38 mouse cellular contexts compared by ENCODE assay signal in genomic region chrX:73336740-73337139, GRCm38 (mm10). TPM values are rescaled to one million over a fixed set of nuclear protein-coding genes. Genes with fewer than 3 reads are reported as not detected.
"Had no signal": no experiment of that assay in that cellular context is flagged by ENCODE, and none has a peak within 500 bp of the region (broad histone marks: within the 10 kb centered on the region; RNA-seq: fewer than 3 reads in every experiment).

Gm45015 (minus strand) TSS chrX:73336840.

- H3K27ac ChIP-seq: left cerebral cortex, adult 2 months; limb, embryonic 10.5 days; limb, embryonic 12.5 days; limb, embryonic 13.5 days; limb, embryonic 15.5 days; liver, embryonic 12.5 days; liver, embryonic 13.5 days; liver, embryonic 14.5 days; liver, embryonic 15.5 days; lung, embryonic 15.5 days; macrophage; midbrain, embryonic 10.5 days; midbrain, embryonic 12.5 days; midbrain, embryonic 13.5 days; midbrain, embryonic 15.5 days had no signal

- H3K4me3 ChIP-seq: left cerebral cortex, adult 2 months; limb, embryonic 10.5 days; limb, embryonic 12.5 days; limb, embryonic 13.5 days; limb, embryonic 15.5 days; liver, embryonic 12.5 days; liver, embryonic 13.5 days; liver, embryonic 15.5 days; lung, embryonic 15.5 days; megakaryocyte, embryonic 14.5 days; midbrain, embryonic 10.5 days; midbrain, embryonic 12.5 days; midbrain, embryonic 13.5 days; midbrain, embryonic 15.5 days; myocyte had no signal

- H3K27me3 ChIP-seq: midbrain, embryonic 13.5 days; midbrain, embryonic 15.5 days had no signal

- DNase-seq: left cerebral cortex, postnatal 4 days; liver; liver, embryonic 13.5 days; liver, postnatal 0 days; lung, adult 18-20 months; lung, adult 2 months; lung, embryonic 14.5 days; lung, postnatal 10 days; lung, postnatal 14 days; lung, postnatal 36 days; lung, postnatal 4 days; midbrain, embryonic 14.5 days had no signal

- H3K4me1 ChIP-seq: limb, embryonic 10.5 days; limb, embryonic 12.5 days; limb, embryonic 13.5 days; limb, embryonic 15.5 days; liver, embryonic 13.5 days; liver, embryonic 15.5 days; lung, embryonic 15.5 days; midbrain, embryonic 10.5 days; midbrain, embryonic 12.5 days; midbrain, embryonic 15.5 days had no signal

- H3K36me3 ChIP-seq: limb, embryonic 10.5 days; limb, embryonic 12.5 days; limb, embryonic 13.5 days; limb, embryonic 15.5 days; liver, embryonic 12.5 days; liver, embryonic 13.5 days; liver, embryonic 15.5 days; lung, embryonic 15.5 days; midbrain, embryonic 10.5 days; midbrain, embryonic 12.5 days; midbrain, embryonic 13.5 days; midbrain, embryonic 15.5 days had no signal

RNA-seq across cellular contexts. Expression of gene Gm45015, which starts in this region (rescaled TPM):
- polyA plus RNA-seq: limb, embryonic 10.5 days; limb, embryonic 11.5 days; limb, embryonic 12.5 days; limb, embryonic 13.5 days; limb, embryonic 14.5 days; limb, embryonic 15.5 days; liver, adult 2 months; liver, embryonic 11.5 days; liver, embryonic 12.5 days; liver, embryonic 13.5 days; liver, embryonic 14.5 days; liver, embryonic 15.5 days; liver, embryonic 16.5 days; liver, postnatal 0 days; lung, adult 2 months; lung, embryonic 14.5 days; lung, embryonic 15.5 days; lung, embryonic 16.5 days; lung, postnatal 0 days; macrophage; midbrain, embryonic 10.5 days; midbrain, embryonic 11.5 days; midbrain, embryonic 12.5 days; midbrain, embryonic 13.5 days; midbrain, embryonic 14.5 days; midbrain, embryonic 15.5 days; midbrain, embryonic 16.5 days; midbrain, postnatal 0 days; myocyte had no signal
